Mouse (Mus musculus) G1E (cell line): ENCODE data around the gene Rnf215. TPM values are rescaled to one million over a fixed set of nuclear protein-coding genes. Genes with fewer than 3 reads are reported as not detected.
"Not testable (repeated sequence)": the region's sequence is repeated elsewhere in the genome, so short reads cannot be mapped to it uniquely, and the experiment has no call there.

Source experiments
- ATAC-seq: 2 replicates; pipeline ENCODE4 v1.8.0; 2016; ENCODE audit warnings: mild to moderate bottlenecking; ENCODE audit not compliant: insufficient number of reproducible peaks, poor library complexity, low FRiP score, severe bottlenecking; ENCODE audit errors: extremely low read depth
- DNase-seq: peaks from one replicate; pipeline ENCODE4 v3.0.0; 2012; ENCODE audit warnings: low spot score
- H3K27me3 ChIP-seq: 2 replicates; pipeline ENCODE4 v1.6.1; 2012; ENCODE audit warnings: mild to moderate bottlenecking, low read length, inconsistent platforms; ENCODE audit not compliant: insufficient read depth
- H3K36me3 ChIP-seq: replicated peaks from 2 replicates; pipeline ENCODE3; 2012; ENCODE audit warnings: mild to moderate bottlenecking, inconsistent platforms
- H3K4me1 ChIP-seq: 2 replicates; pipeline ENCODE4 v1.6.1; 2012; ENCODE audit warnings: low read depth, low read length, inconsistent platforms, mixed read lengths; ENCODE audit not compliant: insufficient read depth
- H3K4me3 ChIP-seq: 2 replicates; pipeline ENCODE4 v1.5.1; 2012; ENCODE audit warnings: low read depth, mild to moderate bottlenecking, inconsistent platforms, low read length, moderate library complexity, mixed read lengths
- H3K9me3 ChIP-seq: replicated peaks from 2 replicates; pipeline ENCODE4 v1.6.1; 2012; ENCODE audit warnings: inconsistent platforms
- CTCF ChIP-seq: IDR thresholded peaks from 2 replicates; pipeline ENCODE4 v1.5.1; 2012; ENCODE audit warnings: low read depth, low read length, inconsistent platforms, mixed read lengths
- GATA1 ChIP-seq: IDR thresholded peaks from 2 replicates; pipeline ENCODE4 v1.6.1; 2012; ENCODE audit warnings: borderline replicate concordance, low read length, inconsistent platforms, mixed read lengths
- GATA2 ChIP-seq: IDR thresholded peaks from 2 replicates; pipeline ENCODE4 v1.6.1; 2012; ENCODE audit warnings: low read depth, low read length, inconsistent platforms, borderline replicate concordance
- POLR2AphosphoS5 ChIP-seq: IDR thresholded peaks from 2 replicates; pipeline ENCODE4 v1.6.1; 2012; ENCODE audit warnings: low read depth, low read length, inconsistent platforms; ENCODE audit not compliant: insufficient replicate concordance
- TAL1 ChIP-seq: conservative IDR thresholded peaks from 2 replicates; pipeline ENCODE4 v1.6.1; 2012; ENCODE audit warnings: low read depth, low read length, inconsistent platforms, mixed read lengths
- polyA plus RNA-seq: library from polyadenylated mRNA; stranded (reverse); fragments of >175 nt; gene quantifications from 2 replicates; pipeline ENCODE4 v1.2.3, GENCODE M21; 2012
- total RNA-seq, 2 experiments: library from RNA; stranded (forward) in 1 of 2; stranded (reverse) in 1 of 2; fragments of 200-1000 nt in 1 of 2; fragments of >200 nt in 1 of 2; fragmentation: Nextera tagmentation in 1 of 2; gene quantifications; 2 replicates each; pipeline ENCODE4 v1.2.3; 2014 to 2017

The Rnf215 gene
- total and polyA plus RNA-seq, 3 experiments, result 2.8 to 12.9 (median 5.1) TPM

DNA sequence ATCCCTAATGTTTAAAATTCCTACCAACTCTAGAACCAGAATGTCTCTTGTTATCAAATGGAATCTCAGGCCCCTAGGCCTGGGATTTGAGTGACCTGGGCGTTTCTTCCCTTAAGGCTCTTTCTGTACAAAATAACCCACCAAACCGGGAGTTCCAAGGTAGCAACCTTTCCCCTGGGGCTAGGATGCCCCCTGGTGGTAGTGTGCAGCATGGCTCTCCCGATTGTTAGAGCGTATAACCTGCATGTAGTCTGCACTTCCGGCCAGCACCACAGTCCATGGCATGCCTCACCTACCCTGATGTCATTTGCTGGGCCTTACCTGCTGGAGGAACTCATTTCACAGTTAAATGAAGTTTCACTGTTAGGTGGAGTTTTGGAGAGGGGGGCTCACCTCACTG lies 11.1 kb upstream of the Rnf215 start:
- Histone ChIP-seq H3K36me3 (peaks cover 6% of the 10 kb centered on the region), H3K4me3 (peak overlapping the region; percentile 67; the same call in 1 of the 2 replicates), H3K27me3 (peaks cover 23% of the 10 kb centered on the region), H3K4me1 (peaks cover 44% of the 10 kb centered on the region), H3K9me3 (no peaks in the 10 kb centered on the region; the same call in 1 of the 2 replicates)
- TF ChIP-seq POLR2AphosphoS5, result no peak
- TF ChIP-seq GATA2, result no peak
- TF ChIP-seq CTCF, result peak; percentile 85
- DNase-seq (peak; percentile 37), ATAC-seq (peak; percentile 41; the same call in 1 of the 2 replicates)

DNA sequence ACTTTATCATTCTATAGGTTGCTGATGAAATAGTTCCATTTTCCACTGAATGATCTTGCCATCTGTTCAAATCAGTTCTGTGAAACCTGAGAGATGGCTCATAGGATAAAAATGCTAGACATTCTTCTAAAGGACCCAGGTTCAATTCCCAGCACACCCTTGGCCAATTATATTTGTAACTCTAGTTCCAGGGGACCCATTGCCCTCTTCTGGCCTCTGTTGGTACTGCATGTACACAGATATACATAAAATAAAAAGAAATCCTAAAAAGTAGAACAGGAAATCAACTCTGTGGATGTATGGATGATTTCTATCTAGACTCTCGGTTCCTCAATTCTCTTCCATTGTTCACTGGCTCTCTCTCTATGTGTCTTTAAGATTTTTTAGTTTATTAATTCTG lies 7.9 kb upstream of the Rnf215 start:
- ATAC-seq (no peak), DNase-seq (no peak)
- H3K27me3 ChIP-seq, result peaks cover 18% of the 10 kb centered on the region
- peaks cover 25% of the 10 kb centered on the region for H3K4me1 ChIP-seq
- no peaks in the 10 kb centered on the region for H3K36me3 ChIP-seq
- H3K4me3 ChIP-seq, result no peak overlapping the region
- no peaks in the 10 kb centered on the region; the same call in 1 of the 2 replicates for H3K9me3 ChIP-seq
- TF ChIP-seq CTCF (no peak), POLR2AphosphoS5 (no peak)

DNA sequence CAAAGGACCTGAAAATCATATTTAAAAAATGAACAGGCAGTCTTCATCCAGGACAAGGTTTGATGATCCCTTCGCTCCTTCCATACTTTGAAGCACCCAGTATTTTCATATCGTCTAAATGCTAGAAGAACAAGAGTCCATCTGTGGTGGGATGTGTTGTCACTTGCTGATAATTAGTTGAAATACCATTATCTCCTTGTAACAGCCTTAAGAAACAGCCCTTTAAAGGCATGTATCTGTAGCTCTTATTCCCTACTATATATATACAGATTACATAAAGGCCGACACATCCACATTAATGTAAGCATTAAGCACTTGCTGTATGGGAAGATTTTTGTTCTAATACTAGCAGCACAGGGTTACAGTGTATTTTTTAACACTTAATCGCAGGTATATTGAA lies 6.5 kb upstream of the Rnf215 start:
- Histone ChIP-seq H3K27me3 (peaks cover 20% of the 10 kb centered on the region), H3K4me1 (peaks cover 11% of the 10 kb centered on the region)
- H3K4me3 ChIP-seq, ATAC-seq, H3K36me3 ChIP-seq, DNase-seq, H3K9me3 ChIP-seq: not testable (repeated sequence)

DNA sequence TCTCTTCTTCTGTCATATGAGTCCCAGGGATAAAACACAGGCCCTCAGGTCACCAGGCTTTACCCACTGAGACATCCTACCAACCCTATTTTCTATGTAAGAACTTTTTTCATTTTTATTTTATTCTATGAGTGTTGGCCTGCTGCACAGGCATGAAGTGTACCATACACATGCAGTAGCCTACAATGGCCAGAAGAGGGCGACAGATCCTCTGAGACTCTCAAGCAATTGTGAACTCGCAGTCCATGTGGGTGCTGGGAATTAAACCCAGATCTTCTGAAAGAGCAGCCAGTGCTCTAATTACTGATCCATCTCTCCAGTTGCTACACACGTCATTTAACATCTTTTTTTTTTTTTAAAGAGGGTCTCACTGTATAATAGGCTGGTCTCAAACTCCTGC lies 1.6 kb upstream of the Rnf215 start:
- ATAC-seq (no peak), DNase-seq (no peak)
- H3K4me1 ChIP-seq, result peaks cover 24% of the 10 kb centered on the region
- TF ChIP-seq POLR2AphosphoS5, result no peak
- TF ChIP-seq CTCF, result peak; percentile 59
- no peak for TF ChIP-seq TAL1
- peaks cover 22% of the 10 kb centered on the region for H3K36me3 ChIP-seq
- H3K4me3 ChIP-seq, result no peak overlapping the region
- peaks cover 2% of the 10 kb centered on the region; the same call in 1 of the 2 replicates for H3K9me3 ChIP-seq
- peaks cover 17% of the 10 kb centered on the region for H3K27me3 ChIP-seq

DNA sequence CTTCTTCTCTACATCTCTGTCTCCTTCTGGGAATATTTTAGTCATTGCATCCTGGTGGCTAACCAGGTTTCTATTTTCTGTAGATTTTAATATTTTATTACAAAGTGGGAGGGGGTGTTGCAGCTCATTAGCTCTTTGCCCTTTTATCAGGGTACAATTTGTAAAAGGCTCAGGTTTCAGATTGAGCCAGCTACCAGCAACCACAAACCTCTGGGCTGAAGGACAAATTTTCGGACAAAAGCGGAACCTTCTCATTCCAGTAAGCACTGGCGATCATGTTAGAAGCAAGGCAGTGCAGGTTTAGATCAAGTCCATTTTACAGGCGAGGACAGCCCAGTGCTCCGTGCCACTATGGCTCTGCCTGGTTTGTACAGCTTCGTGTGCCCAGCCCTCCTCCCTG lies 602 bp upstream of the Rnf215 start:
- TF ChIP-seq POLR2AphosphoS5, result no peak
- no peak for TF ChIP-seq GATA1
- no peak for TF ChIP-seq TAL1
- TF ChIP-seq CTCF, result no peak
- no peak for TF ChIP-seq GATA2
- peaks cover 31% of the 10 kb centered on the region for H3K36me3 ChIP-seq
- ATAC-seq (no peak), DNase-seq (no peak)
- H3K4me1 ChIP-seq, result peaks cover 24% of the 10 kb centered on the region
- peak overlapping the region; percentile 84; the same call in 1 of the 2 replicates for H3K4me3 ChIP-seq
- H3K27me3 ChIP-seq, result peaks cover 17% of the 10 kb centered on the region
- H3K9me3 ChIP-seq, result peaks cover 2% of the 10 kb centered on the region; the same call in 1 of the 2 replicates

DNA sequence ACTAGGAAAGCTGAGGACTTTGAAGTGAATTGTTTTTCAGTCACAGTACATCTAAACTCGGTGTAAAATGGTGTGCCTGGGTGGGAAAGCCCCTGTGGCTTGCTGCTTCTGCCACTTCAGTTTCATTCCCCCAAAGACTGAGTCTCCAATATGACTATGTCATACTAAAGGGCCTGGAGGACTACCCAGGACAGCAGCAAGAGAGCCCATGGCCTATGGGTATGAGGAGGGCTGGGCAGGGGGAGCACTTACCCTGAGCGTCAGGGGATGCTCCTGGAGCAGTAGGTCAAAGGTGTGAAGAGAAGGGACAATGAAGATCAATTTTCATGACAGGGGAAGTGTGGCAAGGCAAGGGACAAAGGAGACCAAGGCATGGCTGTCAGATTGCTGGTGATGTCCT lies 4.0 kb downstream of the Rnf215 start:
- no peak for TF ChIP-seq GATA1
- no peak for TF ChIP-seq GATA2
- TF ChIP-seq TAL1, result no peak
- no peak for TF ChIP-seq POLR2AphosphoS5
- no peak for TF ChIP-seq CTCF
- no peak for ATAC-seq
- Histone ChIP-seq H3K4me3 (no peak overlapping the region), H3K27me3 (no peaks in the 10 kb centered on the region; the same call in 1 of the 2 replicates), H3K36me3 (peaks cover 76% of the 10 kb centered on the region), H3K9me3 (no peaks in the 10 kb centered on the region), H3K4me1 (peaks cover 21% of the 10 kb centered on the region)
- no peak for DNase-seq

DNA sequence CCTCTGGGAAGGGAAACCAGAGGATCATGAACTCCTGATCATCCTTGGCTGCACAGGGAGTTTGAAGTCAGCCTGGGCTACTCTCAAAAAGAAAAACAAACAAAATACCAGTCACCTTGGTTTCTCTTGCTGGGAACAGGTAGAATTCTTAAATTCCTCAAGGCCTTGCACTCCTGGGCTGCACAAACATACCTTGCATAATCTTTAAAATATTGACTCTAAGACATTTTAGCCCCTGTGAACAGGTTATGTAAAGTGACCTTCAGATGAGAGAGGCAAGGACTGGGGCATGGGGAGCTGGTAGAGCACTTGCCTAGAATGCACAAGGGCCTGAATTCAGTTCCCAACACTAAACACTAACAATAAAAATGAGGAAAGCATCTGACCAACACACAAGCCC lies 6.5 kb downstream of the Rnf215 start:
- H3K36me3 ChIP-seq, result peaks cover 79% of the 10 kb centered on the region
- DNase-seq (no peak), ATAC-seq (no peak)
- no peak overlapping the region for H3K4me3 ChIP-seq
- no peaks in the 10 kb centered on the region; the same call in 1 of the 2 replicates for H3K27me3 ChIP-seq
- H3K9me3 ChIP-seq, result no peaks in the 10 kb centered on the region
- TF ChIP-seq GATA1, result no peak
- no peak for TF ChIP-seq CTCF
- no peak for TF ChIP-seq POLR2AphosphoS5
- TF ChIP-seq GATA2, result no peak
- TF ChIP-seq TAL1, result no peak
- 0 out of 2 replicates have a peak, but pooled peaks cover 3% of the 10 kb centered on the region for H3K4me1 ChIP-seq
